Mouse (Mus musculus): Measurements from ENCODE around the gene Arid3c. TPM values are rescaled to one million over a fixed set of nuclear protein-coding genes. Genes with fewer than 3 reads are reported as not detected.

The Arid3c gene
- polyA plus RNA-seq, 1 experiment from 2014 or later: not detected

GRCm38 (mm10) chr4:41682789-41683188 is 48.2 kb downstream of the Arid3c start:
- Histone ChIP-seq H3K27me3 (replicated peaks) (0 out of 2 replicates have a peak, but pooled peaks cover 5% of the 10 kb centered on the region), H3K27ac (0 out of 2 replicates have a peak overlapping the region, but pooled peaks have one; percentile 37), H3K9me3 (no peaks in the 10 kb centered on the region), H3K4me1 (replicated peaks) (peaks cover 32% of the 10 kb centered on the region; the same call in 1 of the 2 replicates), H3K4me2 (replicated peaks) (peak overlapping the region; percentile 3), H3K4me3 (replicated peaks) (no peak overlapping the region), H3K36me3 (no peaks in the 10 kb centered on the region), H3K9ac (no peak overlapping the region; the same call in 1 of the 2 replicates)
- ATAC-seq: no peak
- WGBS: 27% methylated on average over 6 of the region's 6 CpGs

GRCm38 (mm10) chr4:41681947-41682346 is 49.0 kb downstream of the Arid3c start:
- Histone ChIP-seq H3K4me2 (replicated peaks) (no peak overlapping the region), H3K9me3 (no peaks in the 10 kb centered on the region), H3K27ac (no peak overlapping the region), H3K27me3 (replicated peaks) (0 out of 2 replicates have a peak, but pooled peaks cover 5% of the 10 kb centered on the region), H3K4me3 (replicated peaks) (no peak overlapping the region), H3K36me3 (no peaks in the 10 kb centered on the region), H3K9ac (no peak overlapping the region), H3K4me1 (replicated peaks) (peaks cover 40% of the 10 kb centered on the region; the same call in 1 of the 2 replicates)
- ATAC-seq: no peak
- 60% methylated on average over 10 of the region's 10 CpGs for WGBS

- H3K27ac ChIP-seq: no peak overlapping the region
- no peak overlapping the region for H3K4me2 ChIP-seq (replicated peaks)
- no peak overlapping the region for H3K4me3 ChIP-seq (replicated peaks)
- no peak overlapping the region for H3K9ac ChIP-seq
- peaks cover 48% of the 10 kb centered on the region for H3K4me1 ChIP-seq (replicated peaks)
- ATAC-seq: no peak
- no peaks in the 10 kb centered on the region for H3K36me3 ChIP-seq
- H3K27me3 ChIP-seq (replicated peaks): 0 out of 2 replicates have a peak, but pooled peaks cover 5% of the 10 kb centered on the region
- WGBS: 56% methylated on average over 4 of the region's 4 CpGs
- no peaks in the 10 kb centered on the region for H3K9me3 ChIP-seq
Observed at GRCm38 (mm10) chr4:41681176-41681575, 49.8 kb downstream of the Arid3c start.

- no peak overlapping the region for H3K4me2 ChIP-seq (replicated peaks)
- H3K9ac ChIP-seq: no peak overlapping the region
- H3K27ac ChIP-seq: 0 out of 2 replicates have a peak overlapping the region, but pooled peaks have one; percentile 11
- H3K4me1 ChIP-seq (replicated peaks): peaks cover 51% of the 10 kb centered on the region
- H3K36me3 ChIP-seq: no peaks in the 10 kb centered on the region
- H3K4me3 ChIP-seq (replicated peaks): no peak overlapping the region
- no peaks in the 10 kb centered on the region for H3K9me3 ChIP-seq
- H3K27me3 ChIP-seq (replicated peaks): 0 out of 2 replicates have a peak, but pooled peaks cover 5% of the 10 kb centered on the region
- 0 out of 2 replicates have a peak, but pooled peaks have one; percentile 24 for ATAC-seq
- 35% methylated on average over 2 of the region's 2 CpGs for WGBS
Observed at GRCm38 (mm10) chr4:41679291-41679690, 51.7 kb downstream of the Arid3c start.

GRCm38 (mm10) chr4:41678863-41679262 is 52.1 kb downstream of the Arid3c start:
- Histone ChIP-seq H3K4me3 (replicated peaks) (no peak overlapping the region), H3K9me3 (no peaks in the 10 kb centered on the region), H3K9ac (no peak overlapping the region), H3K27me3 (replicated peaks) (0 out of 2 replicates have a peak, but pooled peaks cover 5% of the 10 kb centered on the region), H3K4me2 (replicated peaks) (no peak overlapping the region), H3K27ac (0 out of 2 replicates have a peak overlapping the region, but pooled peaks have one; percentile 11), H3K4me1 (replicated peaks) (peaks cover 50% of the 10 kb centered on the region), H3K36me3 (no peaks in the 10 kb centered on the region)
- 65% methylated on average over 6 of the region's 6 CpGs for WGBS
- no peak for ATAC-seq

- WGBS: 43% methylated on average over 13 of the region's 13 CpGs
- Histone ChIP-seq H3K27me3 (replicated peaks) (no peaks in the 10 kb centered on the region), H3K9me3 (no peaks in the 10 kb centered on the region), H3K27ac (0 out of 2 replicates have a peak overlapping the region, but pooled peaks have one; percentile 27), H3K36me3 (no peaks in the 10 kb centered on the region), H3K4me2 (replicated peaks) (no peak overlapping the region), H3K4me3 (replicated peaks) (no peak overlapping the region), H3K4me1 (replicated peaks) (peaks cover 49% of the 10 kb centered on the region), H3K9ac (no peak overlapping the region)
- ATAC-seq: peak; percentile 52
Observed at GRCm38 (mm10) chr4:41677006-41677629, 53.8 kb downstream of the Arid3c start.

- Histone ChIP-seq H3K9me3 (no peaks in the 10 kb centered on the region), H3K9ac (no peak overlapping the region; the same call in 1 of the 2 replicates), H3K27ac (no peak overlapping the region), H3K4me2 (replicated peaks) (no peak overlapping the region), H3K4me1 (replicated peaks) (peaks cover 55% of the 10 kb centered on the region), H3K27me3 (replicated peaks) (no peaks in the 10 kb centered on the region), H3K4me3 (replicated peaks) (no peak overlapping the region), H3K36me3 (no peaks in the 10 kb centered on the region)
- no peak for ATAC-seq
- 55% methylated on average over 17 of the region's 17 CpGs for WGBS
Observed at GRCm38 (mm10) chr4:41676248-41677005, 54.5 kb downstream of the Arid3c start.

Other genes starting within 250 kb of the Arid3c start
- gene AI464131, start 228.1 kb downstream of the Arid3c start, polyA plus RNA-seq (2015; fragmentation: Nextera tagmentation; extraction: Ambion mirVana): 8.1 and 9.4 TPM in 2 replicates
- gene 1110017D15Rik, start 213.8 kb downstream of the Arid3c start, polyA plus RNA-seq (2015; fragmentation: Nextera tagmentation; extraction: Ambion mirVana): 0.28 and 0.55 TPM in 2 replicates
- 2.3 TPM in 2 replicates for gene Fam219a, start 161.6 kb downstream of the Arid3c start, polyA plus RNA-seq (2015; fragmentation: Nextera tagmentation; extraction: Ambion mirVana)
- 5.6 and 5.8 TPM in 2 replicates for gene Dnaic1, start 161.4 kb downstream of the Arid3c start, polyA plus RNA-seq (2015; fragmentation: Nextera tagmentation; extraction: Ambion mirVana)
- 10.8 and 11.2 TPM in 2 replicates for gene Enho, start 90.8 kb downstream of the Arid3c start, polyA plus RNA-seq (2015; fragmentation: Nextera tagmentation; extraction: Ambion mirVana)
- gene Cntfr, start 34.1 kb downstream of the Arid3c start, polyA plus RNA-seq (2015; fragmentation: Nextera tagmentation; extraction: Ambion mirVana): 5.1 and 6.4 TPM in 2 replicates
- 127 and 129 TPM in 2 replicates for gene Il11ra1, start 31.2 kb downstream of the Arid3c start, polyA plus RNA-seq (2015; fragmentation: Nextera tagmentation; extraction: Ambion mirVana)
- 58.8 and 65.0 TPM in 2 replicates for gene Rpp25l, start 17.6 kb downstream of the Arid3c start, polyA plus RNA-seq (2015; fragmentation: Nextera tagmentation; extraction: Ambion mirVana)
- 122 and 131 TPM in 2 replicates for gene Dctn3, start 8.0 kb downstream of the Arid3c start, polyA plus RNA-seq (2015; fragmentation: Nextera tagmentation; extraction: Ambion mirVana)
- gene Galt, start 24.1 kb upstream of the Arid3c start, polyA plus RNA-seq (2015; fragmentation: Nextera tagmentation; extraction: Ambion mirVana): 64.8 and 70.9 TPM in 2 replicates
- 94.7 and 108 TPM in 2 replicates for gene Sigmar1, start 25.0 kb upstream of the Arid3c start, polyA plus RNA-seq (2015; fragmentation: Nextera tagmentation; extraction: Ambion mirVana)
- gene Ccl27a, start 43.1 kb upstream of the Arid3c start, polyA plus RNA-seq (2015; fragmentation: Nextera tagmentation; extraction: Ambion mirVana): 30.5 and 31.9 TPM in 2 replicates
- gene Gm21541, start 172.5 kb upstream of the Arid3c start, polyA plus RNA-seq (2015; fragmentation: Nextera tagmentation; extraction: Ambion mirVana): 16.9 and 31.6 TPM in 2 replicates
- 0.70 and 1.5 TPM in 2 replicates for gene Gm20878, start 210.4 kb upstream of the Arid3c start, polyA plus RNA-seq (2015; fragmentation: Nextera tagmentation; extraction: Ambion mirVana)
- gene Fam205a4, start 234.9 kb upstream of the Arid3c start, polyA plus RNA-seq (2015; fragmentation: Nextera tagmentation; extraction: Ambion mirVana): 0.15 and 0.20 TPM in 2 replicates

Measured in intestine, embryonic 15.5 days (tissue).